Mouse (Mus musculus): ENCODE results near the gene Hnrnpab. TPM values are rescaled to one million over a fixed set of nuclear protein-coding genes. Genes with fewer than 3 reads are reported as not detected.

Gene Hnrnpab
- 100 to 1,000 TPM; 132 to 133 TPM for total RNA-seq (2021)
- long read RNA-seq, experiment 1, transcript Hnrnpab-203 (8 exons, 1,437 nt), result minor isoform, 14 of 71 reads
- long read RNA-seq, experiment 1, transcript Hnrnpab-201 (7 exons, 2,370 nt), result major isoform, 29 of 71 reads
- long read RNA-seq, experiment 1, partial matches to known transcripts, result 13 of 71 reads
- long read RNA-seq, experiment 1, other reads (novel, unspliced or antisense), result 15 of 71 reads
- long read RNA-seq, experiment 2, transcript Hnrnpab-201 (7 exons, 2,370 nt), result major isoform, 14 of 41 reads
- long read RNA-seq, experiment 2, transcript Hnrnpab-203 (8 exons, 1,437 nt), result minor isoform, 9 of 41 reads
- long read RNA-seq, experiment 2, partial matches to known transcripts, result 7 of 41 reads
- long read RNA-seq, experiment 2, other reads (novel, unspliced or antisense), result 11 of 41 reads

DNA sequence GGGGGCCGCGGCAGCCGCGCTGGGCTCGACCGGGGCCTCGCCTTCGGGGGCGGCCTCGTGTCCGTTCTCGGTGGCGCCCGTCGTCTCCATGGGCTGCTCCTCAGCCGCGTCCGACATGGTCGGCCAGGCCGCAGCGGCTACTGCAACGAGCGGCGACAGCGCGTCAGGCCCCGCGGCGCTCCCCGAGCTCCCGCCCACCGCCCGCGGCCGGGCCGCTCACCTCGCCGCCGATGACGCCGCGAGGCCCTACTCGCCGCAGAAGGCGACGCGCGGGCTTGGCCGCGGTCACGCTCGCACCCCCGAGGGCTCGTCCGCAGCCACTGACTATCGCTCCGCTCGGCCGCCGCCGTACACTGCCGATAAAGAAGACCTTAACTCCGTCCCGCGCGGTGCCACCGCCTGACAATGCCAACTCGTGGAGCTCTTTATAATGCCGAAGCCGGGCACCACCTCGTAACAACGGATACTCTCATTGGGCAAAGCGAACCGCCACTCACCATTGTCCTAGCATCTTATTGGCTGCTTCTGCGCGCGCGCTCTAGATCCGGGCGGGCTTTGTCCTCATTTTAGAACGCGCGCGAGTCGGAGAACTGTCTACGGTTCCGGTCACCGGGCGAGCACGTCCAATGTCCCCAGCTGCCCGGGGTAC lies at the start of gene Hnrnpab:
Hnrnpab (minus strand) TSS at position 401 of the 649 bp plus-strand sequence.
- peak; percentile 98 to 99 for DNase-seq

DNA sequence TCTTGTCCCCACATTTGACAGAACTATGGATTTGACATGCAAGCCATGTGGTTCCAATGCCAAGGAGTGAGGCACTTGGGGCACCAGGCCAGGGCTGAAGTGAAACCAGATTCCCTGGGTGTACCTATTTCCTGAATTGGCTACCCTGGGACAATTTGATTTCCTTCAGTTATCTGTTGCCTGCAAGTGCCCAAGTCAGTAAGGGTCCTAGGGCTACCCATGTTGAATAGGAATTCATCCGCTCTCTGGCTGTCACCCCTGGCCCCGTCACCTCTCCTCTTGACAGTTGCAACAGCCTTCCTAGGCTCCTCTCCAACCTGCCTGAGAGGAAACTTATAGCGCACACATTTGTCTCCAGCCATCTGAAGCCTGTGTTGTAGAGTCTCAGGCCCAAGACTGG lies 48.2 kb upstream of the Hnrnpab start:
- no peak for DNase-seq

DNA sequence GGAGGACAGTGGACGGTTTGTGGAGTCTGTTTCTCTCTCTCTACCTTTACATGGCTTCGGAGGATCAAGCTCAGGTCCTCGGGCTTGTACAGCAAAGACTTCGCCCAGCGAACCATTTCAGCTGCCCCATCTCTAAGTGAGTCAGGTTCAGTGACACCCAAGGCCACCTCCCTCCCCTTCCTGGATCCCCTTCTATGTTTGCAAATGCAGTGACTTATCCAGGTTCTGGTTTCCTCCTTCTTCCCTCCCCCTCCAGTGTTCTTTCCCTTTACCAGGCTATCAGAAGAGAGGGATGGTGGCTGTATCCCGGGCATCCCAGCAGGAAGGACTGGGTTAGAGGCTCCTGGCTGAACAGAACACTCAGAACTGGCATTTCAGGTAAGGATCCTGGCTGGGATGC lies 47.1 kb upstream of the Hnrnpab start:
- DNase-seq, result no peak

DNA sequence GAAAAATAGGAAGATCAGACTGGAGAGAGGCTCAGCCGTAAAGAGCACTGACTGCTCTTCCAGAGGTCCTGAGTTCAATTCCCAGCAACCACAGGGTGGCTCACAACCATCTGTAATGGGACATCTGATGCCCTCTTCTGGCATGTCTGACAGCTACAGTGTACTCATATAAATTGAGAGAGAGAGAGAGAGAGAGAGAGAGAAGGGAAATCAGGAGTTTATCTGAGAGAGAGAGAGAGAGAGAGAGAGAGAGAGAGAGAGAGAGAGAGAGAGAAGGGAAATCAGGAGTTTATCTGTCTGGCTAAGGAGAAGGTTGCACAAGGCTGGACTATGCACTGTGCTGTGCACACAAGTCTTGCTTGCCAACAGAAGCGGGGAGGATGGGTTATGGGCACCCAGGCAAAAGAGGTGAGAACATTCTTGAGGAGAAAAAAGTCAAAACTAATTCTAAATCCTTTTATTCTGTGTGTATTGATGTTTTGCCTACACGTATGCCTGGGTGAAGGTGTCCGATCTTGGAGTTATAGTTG lies 46.3 kb upstream of the Hnrnpab start:
- DNase-seq, result no peak

DNA sequence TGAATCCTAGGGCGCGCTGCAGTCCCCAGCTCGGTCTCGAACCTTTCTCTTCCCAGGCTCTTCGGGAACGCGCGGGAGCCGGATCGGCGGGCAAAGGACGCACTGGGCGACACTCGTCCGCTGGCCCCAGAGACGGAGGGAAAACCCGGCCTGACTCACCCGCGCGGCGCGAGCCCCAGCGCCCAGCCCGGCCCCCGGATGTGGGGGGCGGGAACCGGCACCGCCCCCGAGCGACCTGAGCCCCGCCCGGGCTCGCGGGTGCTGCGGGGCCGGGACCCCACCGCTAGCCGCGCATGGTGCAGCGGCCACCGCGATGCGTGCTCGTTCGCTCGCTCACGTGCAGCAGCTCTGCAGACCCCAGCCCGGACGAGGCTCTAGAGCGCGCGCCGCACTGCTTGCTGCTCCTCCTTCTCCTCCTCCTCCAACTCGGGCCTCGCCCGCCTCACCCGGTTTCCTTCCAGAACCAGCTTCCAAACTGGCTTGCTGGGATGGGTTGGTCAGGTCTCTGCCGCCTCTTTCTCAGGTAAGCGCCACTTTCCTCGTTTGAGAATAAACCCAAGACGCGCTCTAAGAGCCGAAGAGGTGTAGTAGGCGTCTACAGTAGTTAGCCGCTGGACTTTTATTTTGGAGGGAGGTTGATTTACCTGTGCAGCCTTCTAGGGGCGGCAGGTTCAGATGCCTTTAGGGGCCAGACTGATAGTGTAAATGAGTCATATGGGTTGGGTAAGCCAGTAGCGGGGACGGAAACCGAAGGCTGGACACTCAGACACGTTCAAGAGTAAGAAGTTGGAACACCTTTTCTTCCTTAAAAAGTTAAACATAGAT lies 44.3 kb upstream of the Hnrnpab start, which contains the start of the genes N4bp3 and D930048N14Rik:
N4bp3 (minus strand) TSS at position 152 of the 825 bp plus-strand sequence.
D930048N14Rik (plus strand) TSS at position 264 of the 825 bp plus-strand sequence.
- DNase-seq, result peak; percentile 83 to 86

DNA sequence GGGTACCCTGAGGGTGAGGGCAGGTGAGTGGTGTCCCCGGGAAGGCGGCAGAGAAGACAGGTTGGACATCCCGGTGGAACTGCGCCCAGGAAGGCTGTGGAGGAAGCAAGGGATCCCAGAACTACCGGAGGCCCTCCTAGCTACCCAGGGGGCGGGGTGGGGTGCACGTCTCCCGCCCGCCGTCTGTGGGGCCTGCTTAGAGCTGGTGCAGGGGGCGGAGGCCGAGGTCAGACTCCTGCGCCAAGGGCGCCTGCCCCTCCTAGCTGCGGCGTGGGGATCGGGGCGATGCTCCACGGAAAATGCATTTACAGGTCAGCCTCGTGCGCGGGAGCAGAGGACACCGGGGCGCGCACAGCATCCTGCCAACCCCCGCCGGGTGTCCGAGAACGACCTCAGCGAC lies 43.6 kb upstream of the Hnrnpab start:
- DNase-seq, result peak in 1 of 2 experiments; percentile 26

DNA sequence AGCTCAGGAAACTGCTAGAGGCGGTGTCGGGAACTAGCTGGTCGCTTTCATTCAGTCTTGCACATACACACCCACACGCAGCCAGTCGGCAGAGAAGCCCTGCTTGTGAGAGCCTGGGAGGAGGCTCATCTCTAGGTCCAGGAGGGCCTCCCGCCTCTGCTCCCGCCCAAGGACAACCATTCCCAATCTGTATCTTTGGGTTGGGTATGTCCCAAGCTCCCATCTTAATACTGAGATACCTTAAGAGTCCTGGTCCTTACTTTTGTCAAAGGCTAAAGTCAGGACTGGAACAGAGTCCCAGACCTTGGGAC lies 43.2 kb upstream of the Hnrnpab start:
- no peak for DNase-seq

DNA sequence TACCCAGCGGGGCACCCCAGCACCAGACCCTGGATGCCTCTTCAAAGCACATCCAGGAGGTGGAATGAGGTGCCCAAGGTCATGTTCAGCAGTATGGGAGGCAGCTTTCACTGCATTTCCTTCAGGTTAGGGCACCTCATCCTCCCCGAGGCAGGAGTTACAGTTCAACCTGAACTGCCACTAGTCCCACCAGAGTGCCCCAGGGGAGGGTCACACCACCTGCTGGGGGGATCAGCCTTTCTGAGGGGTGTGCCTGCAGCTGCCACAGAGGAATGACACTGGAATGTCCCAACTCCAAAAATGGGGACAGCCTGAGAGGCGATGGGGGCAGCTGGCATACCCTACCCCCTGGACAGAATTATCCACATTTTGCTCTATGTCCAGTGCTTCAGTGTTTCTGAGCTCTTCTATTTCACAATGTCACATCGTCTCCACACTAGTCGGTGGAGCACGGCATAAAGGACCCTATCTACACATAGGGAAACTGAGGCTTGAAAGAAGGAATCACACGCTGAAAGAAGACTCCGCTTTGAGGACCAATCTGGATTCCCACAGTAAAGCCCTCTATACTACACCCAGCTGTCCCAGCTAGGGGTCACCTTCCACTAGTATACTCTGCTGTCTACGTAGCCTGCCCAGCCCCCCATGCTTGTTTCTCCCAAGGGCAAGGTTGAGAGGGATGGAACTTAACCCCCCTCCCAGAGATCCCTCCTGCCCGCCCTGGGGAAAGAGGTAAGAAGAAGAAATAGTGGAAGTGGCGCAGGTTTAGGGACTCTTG lies 42.7 kb upstream of the Hnrnpab start:
- no peak for DNase-seq

DNA sequence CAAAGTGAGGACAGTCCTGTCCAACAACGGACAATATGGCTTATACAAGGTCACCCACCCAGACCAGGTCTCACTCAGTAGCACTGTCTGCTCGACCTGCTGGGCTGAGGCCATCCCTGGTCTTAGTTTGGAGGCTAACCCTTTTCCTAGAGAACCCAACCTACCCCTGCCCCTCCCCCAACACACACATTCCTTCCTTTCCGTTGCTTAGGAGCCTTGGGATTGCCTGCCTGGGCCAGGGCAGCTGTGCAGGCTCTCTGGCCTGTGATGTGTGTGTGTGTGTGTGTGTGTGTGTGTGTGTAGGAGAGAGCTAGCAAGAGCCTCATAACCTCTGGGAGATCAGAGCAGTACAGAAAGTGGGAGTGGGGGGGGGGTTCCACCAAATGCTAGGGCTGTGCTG lies 41.9 kb upstream of the Hnrnpab start:
- peak in 1 of 2 experiments; percentile 43 for DNase-seq

DNA sequence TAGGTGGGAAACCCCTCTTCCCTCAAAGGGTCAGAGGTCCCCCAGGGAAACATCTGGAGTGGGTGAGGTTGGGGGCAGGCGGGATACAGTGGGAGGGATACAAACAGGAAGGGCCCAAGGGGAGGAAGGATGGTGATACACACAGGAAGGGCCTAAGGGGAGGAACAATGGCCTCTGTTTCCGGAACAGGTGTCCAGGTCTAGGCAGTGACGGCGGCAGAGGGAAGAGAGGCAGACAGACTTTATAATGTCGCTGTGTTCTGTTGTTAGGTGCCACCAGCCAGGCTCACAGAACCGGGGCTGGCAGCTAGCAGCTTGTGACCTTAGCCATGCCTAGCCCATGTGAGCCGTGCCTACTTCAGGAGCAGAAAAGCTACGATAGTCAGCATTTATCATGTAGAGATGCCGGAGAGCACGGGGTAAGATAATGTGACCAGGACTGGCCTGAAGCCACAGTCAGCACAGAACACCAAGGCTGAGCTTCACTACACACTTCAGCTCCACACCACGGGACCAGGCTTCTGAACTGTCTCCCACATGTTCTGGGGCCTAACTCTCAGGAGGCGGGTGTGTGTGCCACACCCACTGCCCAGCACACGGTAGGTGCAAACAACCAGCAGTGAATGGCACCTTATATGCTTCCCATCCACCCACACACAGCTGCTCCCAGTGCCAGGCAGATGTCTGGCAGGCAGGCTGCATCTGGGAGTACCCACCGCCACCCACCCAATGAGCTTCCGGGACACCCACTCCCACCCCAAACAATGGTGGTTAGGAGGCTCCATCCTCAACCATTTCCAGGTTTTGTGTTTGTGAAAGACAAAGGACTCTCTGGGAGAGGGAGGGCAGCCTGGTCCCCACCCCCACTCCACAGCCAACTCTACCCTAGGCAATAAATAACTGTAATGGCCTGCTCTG lies 40.4 kb upstream of the Hnrnpab start:
- peak; percentile 57 to 84 for DNase-seq

DNA sequence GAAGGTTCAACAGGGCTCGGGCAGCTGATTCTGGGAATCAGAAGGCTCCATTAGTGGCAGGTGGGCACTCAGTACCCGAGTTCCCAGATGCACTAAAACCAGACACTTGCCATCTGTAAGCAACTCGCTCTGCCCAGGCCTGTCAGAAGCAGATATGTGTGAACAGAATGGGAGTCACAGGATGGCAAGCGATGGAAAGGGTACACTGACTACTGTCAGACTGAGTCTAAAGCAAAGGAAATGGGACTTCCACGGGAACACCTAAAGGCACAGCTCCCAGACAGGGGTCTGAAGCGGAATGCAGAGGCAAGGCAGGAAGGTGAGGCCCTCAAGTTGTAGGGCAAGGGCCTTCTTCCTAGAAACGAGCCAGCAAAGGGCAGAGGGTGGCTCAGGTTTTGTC lies 39.6 kb upstream of the Hnrnpab start:
- DNase-seq, result no peak

DNA sequence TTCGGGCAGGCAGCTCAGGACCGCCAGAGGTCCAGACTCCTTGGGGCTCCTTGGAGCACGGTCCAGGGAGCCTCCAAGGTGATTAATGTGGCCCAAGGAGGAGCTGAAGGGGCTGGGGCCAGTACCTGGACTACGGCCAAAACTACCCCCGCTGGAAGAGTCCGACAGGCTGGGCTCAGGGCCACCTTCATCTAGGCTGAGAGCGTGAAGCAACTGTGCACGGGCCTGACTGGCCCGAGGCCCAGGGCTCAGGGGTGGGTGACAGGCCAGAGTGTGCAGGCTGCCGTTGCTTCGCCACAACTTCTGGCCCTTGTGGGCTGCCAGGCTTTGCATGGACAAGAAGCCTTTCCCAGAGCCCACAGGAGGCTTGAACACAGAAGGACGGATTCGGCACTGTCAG lies 38.6 kb upstream of the Hnrnpab start:
- DNase-seq, result no peak

DNA sequence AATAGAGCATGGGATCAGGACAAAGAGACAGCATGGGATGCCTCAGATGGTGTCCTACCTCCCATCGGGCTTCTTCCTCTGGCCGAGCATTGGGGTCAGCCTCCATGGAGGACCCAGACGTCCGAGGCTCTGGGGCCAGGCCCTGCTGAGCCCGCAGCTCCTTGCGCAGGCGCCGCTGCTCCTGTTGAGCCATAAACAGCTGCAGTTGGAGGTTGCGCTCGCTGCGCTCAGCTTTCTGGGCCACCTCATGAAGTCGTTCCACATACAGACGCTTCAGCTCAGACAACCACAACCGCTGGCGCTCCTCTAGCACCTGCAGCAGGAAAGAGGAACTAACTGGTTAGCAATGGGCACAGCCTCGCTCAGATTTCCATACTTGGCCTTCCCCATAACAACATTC lies 37.6 kb upstream of the Hnrnpab start:
- peak in 1 of 2 experiments; percentile 48 for DNase-seq

DNA sequence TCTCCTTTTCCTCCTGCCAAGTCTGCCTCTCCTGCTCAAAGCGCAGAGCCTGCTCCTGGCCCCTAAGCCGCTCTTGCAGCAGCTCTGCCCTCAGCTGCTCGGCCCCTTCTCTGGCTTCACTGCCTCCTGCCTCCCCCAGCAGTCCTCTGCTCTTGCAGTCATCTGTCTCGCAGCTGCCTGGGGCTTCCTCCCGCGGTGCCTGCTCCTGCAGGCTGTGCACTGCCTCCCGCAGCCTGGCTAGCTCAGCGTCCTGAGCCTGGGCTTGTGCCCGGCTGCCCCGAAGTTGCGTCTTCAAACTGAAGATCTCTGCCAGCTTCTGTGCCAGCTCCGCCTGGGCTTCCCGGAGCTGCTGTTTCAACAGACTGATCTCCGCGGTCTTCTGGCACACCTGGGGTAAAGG lies 37.1 kb upstream of the Hnrnpab start:
- DNase-seq, result no peak

DNA sequence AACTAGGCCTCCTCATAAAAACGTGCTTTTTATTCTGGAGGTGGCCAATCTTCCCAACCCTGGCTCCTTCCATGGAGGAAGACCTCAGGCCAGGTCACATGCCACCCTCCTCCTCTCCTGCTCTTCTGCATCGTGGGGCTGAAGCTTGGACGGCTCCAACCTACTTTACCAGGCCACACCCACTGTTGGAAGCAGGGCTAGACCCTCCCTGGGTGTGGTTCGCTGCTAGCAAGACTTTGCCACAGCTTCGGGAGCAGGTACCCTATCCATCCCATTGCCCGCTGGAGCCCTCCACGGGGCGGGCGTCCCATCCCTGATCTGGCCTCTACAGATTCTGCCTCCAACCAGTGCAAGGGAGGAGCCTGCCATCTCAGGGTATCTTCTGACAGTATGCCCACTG lies 36.6 kb upstream of the Hnrnpab start:
- DNase-seq, result peak in 1 of 2 experiments; percentile 28

DNA sequence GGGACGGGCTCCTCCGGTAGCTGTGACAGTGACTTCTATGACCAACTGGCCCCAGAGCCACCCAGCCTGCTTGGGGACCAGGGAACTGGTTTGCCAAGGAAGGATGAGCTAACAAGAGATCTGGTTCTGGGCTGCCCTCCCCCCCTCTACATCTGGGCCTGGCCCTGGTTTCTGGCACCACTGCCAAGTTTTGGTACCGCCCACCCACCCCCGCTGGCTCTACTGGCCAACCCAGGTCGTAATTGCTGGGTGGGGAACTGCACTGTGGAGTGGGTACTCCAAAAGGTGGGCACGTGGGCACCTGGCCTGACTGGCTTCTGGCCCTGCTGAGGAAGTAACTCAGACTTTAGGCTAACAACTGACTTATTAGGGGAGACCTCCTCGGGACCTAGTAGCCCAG lies 34.1 kb upstream of the Hnrnpab start:
- DNase-seq, result no peak

DNA sequence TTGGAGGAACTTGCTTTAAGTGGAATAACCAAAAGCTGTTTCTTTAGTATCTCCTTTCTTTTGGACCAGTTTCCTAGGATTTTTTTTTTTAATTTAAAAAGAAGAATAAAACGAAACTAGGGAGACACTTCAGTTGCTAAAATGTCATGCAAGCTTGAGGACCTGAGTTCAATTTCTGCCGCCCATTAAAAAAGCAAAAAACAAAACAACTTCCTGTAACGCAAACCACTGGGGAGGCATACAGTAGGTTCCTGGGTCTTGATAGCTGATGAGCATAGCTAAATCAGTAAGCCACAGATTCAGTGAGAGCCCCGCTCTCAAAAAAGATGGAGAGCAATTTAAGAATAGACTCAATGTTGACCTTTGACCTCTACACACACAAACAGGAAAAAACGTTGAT lies 31.9 kb upstream of the Hnrnpab start:
- DNase-seq, result no peak

DNA sequence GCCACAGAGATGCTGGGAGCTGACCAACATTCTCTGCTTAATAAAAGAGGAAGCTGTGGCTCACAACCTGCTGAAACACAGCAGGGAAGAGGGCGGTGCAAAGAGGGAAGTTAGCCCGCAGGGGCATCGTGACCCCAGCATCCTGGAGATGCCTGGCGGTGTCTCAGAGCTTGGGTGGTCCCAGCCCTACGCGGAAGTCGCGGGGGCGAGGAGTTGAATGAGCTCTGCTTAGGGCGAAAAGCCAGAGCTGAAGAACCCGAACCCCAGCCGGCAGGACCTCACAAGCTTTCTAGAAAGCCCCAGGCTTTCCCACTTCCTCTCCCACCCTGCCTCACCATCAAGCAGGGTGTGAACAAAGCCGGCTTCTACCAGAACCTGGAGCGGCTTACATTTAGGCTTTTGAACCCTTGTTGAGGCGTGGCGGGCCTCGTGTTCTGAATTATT lies 31.3 kb upstream of the Hnrnpab start:
- peak; percentile 55 to 74 for DNase-seq

DNA sequence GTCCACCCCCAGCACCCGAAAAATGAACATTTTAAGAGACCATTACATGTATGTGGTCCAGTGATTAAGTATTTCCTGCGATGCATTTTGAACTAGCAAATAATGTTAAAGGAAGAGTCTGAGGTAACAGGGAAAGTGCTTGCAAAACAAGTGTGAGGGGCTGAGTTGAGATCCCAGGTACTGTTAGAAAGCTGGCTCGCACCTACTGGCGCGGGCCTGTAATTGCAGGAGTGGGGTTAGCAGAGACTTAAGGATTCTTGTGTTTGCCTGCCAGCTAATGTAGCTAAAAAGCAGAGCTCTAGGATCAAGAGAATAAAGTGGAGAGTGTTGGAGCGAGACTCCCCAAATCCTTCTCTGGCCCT lies 29.7 kb upstream of the Hnrnpab start:
- peak; percentile 61 to 64 for DNase-seq

DNA sequence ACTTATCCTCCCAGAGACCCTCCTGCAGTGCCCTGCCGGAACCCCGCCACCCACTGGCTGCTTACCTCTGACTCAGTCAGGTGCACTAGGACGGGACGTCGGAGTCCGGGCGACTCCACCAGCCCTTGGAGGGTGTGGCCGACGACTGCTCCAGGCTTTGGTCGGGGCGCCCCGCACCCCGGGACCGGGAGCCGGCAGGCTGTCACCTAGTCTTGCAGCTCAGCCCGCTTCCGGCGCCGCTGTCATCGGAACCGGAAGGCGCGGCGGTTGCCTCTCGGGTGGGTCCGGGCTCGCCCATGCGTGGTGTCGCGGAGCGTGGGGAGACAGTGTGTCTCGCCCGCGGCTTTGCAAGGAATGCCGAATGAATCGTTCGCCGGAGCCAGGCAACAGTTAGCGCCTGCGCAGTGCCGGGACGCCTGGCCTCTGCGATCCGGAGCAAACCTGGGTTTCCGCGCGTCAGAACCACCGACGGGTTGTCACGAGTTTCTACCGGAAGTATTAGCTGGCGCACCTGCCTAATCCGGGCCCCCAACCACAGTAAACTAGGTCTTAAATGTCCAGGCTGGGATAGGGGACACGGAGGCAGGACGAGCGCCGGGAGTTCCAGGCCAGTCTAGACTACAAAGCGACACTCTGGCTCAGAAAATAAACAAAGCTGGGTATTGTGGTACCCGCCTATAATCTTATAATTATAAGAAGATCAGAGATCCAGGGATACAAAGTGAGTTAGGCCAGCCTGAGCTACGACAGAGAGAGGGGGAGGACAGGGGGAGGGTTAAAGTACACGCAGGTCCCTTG lies 29.1 kb upstream of the Hnrnpab start, which contains the start of gene Rmnd5b:
Rmnd5b (minus strand) TSS at position 372 of the 798 bp plus-strand sequence.
- DNase-seq, result peak; percentile 92

Data from heart, adult 18-20 months (tissue).